Mouse (Mus musculus) left cerebral cortex, adult 11 months (tissue): Measurements from ENCODE around the gene Sh2b1.

ENCODE experiments used
- DNase-seq: peaks from one replicate; pipeline ENCODE4 v3.0.0; 2022; ENCODE audit warnings: low spot score

Sh2b1 gene

DNA sequence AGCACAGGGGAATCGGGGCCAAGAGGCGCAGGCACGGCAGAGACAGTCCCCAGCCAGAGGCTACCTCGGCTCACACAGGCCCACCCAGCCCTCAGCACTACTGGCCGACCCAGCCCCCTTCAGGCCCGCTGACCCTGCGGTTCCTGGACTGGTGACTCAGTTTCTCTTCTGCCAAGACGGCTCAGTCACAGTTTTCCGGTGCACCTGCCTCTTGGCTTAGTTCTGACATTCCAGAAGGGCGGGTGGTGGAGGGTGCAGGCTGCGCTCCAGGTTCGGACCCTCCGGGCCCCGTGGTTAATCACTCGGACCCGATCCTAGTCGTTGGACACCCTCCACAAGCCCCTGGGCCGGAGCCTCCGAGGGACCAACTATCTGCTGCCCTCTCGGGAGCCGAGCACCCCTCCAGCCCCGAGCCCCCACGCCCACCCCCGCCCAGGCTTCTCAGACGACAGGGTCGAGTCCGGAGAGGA, 703 bp downstream of the Sh2b1 start:
- no peak for DNase-seq

DNA sequence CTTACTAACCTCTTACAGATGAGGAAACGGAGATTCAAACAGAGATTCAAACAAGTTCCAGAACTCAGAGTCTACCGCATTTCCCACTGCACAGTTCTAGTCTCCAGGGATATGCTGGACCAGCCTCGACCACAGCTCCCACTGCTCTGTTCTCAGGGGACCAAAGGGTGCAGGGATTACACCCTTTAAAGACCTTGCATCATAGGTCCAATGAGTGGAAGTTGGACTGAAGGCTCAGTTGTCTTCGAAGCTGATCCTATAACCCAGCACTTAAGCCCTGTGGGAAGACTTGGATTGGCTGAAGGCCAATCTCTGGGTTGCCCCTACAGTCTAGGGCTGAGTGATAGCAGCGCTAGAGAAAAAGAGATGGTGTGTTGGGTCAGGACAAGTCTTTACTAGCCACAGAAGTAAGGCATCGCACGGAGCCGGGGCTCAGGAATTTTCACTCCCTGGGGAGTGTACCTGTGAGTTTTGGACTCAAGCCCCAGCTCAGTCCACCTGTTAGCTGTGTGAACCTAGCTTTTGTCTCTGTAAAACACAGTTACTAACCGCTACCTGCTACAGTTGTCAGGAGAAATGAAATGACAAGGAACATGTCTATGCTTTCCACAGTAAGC, 1.6 kb downstream of the Sh2b1 start:
- DNase-seq = no peak

DNA sequence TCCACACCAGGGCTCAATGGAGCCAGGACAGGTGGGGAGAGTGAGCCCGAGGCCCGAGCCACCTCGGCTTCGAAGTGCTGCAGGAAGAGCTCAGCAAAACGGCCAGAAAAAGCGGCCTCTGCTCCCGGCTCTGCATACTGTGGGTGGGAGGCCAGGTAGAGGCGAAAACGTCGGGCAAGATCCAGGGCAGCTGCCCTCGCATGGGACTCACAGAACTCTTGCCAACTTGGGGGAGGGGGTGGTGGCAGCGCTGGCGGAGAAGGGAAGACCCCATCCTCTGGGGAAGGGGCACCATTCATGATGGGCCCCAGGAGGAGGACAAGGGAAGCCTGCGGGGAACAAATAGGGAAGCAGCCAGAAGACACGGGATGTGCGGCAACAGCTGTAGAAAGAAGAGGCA, 2.5 kb downstream of the Sh2b1 start:
- DNase-seq = no peak

DNA sequence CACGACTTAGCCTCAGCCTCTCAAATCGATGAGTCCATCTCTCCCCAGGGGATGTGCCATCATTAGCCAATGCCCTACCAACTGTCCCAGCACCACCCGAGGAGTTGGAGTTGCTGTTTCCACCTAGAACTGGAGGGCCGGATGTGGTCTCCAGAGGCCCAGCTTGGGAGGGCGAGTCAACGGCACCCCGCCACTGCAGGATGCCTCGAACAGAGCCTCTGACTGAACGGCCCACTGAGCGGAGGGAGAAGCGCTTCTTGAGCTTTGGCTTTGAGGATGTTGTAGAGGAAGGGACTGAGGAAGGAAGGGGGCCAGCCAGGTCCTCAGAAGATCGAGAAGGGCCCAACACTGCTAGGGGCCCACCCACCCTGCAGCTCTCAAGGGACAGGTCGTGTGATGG, 2.9 kb downstream of the Sh2b1 start:
- DNase-seq = no peak

DNA sequence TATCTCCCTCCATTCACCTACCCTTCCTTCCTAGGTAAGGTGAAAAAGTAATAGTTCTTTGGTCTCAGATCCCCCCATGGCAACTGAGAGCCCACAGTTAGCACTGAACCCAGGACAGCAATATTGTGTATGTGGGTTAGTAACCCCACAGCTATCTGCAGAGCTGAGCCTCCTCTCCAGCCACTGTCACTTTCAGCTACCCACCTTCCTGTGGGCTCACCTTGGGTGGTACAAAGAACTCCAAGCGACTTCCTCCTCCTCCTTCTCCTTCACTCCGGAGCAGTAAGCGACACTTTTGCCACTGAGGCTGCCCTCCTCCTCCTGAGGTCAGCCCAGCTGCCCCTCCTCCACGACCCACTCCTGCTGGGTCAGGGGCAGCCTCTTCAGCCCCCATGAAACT, 3.4 kb downstream of the Sh2b1 start:
- no peak for DNase-seq

DNA sequence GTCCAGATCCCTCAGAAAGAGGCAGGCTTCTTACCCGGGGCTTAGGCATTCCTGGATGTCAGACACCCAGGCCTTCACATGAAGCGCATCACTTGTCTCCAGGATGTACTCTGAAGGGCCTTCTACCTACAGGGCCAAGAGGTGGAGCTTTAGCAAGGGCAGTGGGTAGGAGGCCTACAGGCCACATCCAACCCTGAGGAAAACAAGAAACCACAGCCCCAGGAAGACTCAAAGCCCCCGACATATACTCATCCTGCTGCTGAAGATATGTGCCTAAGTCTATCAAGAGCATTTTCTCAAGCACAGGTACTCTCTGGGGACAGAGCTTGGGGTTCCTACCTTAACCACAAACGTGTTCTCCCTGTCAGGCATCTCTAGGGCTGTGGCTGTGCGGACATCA, 3.9 kb downstream of the Sh2b1 start:
- no peak for DNase-seq

DNA sequence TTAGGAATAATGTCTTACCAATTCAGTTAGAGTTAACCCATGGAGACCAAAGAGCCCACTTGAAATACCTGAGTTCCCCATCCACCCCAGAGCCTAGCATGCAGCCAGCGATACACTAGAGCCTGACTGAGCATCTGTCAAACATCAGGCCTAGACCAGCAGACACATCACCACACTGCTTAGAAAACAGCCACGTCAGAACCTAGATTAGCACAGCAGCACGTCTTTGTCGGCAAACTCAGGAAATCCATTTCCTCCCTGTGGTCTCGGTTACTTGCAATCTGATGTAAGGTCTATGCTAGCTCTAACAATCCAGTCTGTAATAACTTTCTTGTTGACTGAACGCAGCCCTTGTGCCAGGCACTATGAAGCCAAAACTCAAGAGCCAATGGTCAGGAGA, 5.1 kb downstream of the Sh2b1 start:
- DNase-seq = no peak

DNA sequence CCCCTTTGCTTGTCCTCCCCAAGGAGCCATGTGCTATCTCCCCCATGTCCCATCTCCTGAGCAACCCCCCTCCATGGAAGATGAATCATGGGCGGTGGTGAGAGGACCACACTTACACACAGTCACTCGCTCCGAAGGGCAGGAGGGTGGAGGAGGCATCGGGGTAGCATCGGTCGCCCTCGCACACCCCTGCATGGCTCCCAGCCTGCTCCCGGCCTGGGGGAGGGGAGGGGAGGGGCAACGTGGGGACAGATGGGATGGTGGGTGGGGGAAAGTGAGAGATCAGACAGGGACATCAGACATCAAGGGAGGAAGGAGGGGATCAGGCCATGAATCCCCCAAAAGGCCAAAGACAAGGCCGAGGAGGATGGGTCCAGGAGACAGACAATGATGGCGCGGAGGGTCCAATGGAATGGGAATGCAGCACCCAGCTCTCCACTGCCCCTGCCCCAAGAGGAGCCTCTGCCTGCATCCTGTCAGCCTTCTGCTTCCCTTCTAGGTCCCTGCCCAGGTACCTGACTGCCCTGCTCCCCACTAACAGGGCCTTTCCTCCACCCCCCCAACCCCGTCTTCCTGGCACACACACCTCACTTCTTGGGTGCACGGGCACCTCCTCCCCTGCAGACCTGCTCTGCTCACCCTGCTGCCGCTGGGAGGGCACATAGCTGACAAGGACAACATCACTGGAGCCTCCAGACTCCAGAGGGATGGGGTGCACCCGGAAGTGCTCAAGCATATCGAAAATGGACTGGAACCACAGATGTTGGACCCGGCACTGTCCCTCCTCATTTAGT, 7.2 kb downstream of the Sh2b1 start:
- DNase-seq = no peak

DNA sequence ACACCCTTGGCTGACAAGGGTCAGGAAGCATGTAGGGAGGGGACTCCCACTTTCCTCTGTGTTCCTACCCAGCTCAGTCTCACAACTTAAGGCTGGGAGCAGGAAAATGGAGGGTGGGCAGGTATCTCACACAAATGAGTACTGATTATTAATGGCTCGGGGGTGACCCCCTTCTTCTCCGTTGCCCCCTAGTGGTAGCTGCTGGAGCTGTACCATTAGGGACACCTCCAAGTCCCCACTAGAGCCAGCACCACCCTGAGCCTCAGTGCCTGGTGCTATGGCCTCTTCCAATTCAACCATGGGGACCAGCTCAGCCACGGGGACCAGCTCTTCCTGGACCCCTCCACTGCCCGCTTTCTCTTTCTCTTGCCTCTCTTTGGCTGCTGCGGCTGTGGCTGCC, 8.0 kb downstream of the Sh2b1 start:
- DNase-seq = no peak

DNA sequence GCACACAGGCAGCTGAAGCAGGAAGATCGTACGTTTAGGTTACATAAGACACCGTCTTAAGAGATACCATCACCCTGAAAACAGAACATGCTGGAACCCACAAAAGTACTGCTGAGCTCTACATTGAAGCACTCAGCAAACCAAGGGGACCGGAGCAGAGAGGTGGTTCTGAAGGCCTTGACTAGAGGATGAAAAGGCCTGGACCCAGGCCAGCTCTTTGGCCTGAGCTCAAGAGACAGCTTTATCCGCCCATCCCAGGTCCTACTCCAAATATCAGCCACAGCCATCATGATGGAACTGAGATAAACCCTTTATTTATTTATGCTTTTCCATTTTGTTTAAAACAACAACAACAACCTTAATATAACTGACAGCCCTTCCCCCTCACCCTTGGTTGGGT, 8.5 kb downstream of the Sh2b1 start:
- no peak for DNase-seq

DNA sequence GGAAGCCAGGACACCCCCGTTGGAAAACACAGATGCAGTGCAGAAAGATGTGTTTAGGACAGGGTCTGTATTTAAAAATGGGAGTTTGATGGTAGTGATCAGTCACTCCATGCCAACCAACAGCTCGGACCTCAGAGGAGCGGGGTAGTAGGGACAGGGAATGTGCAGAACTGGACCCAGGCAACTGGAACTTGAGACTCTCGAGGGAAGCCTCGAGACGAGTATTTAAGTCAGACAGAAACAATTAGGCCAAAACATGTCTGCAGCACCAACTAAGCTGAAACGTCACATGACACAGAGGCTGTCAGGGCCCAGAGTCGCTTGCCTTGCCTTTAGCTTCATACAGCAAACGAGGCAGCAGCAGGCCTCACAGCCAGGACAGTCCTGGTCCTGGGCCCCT, 9.1 kb downstream of the Sh2b1 start:
- DNase-seq = no peak

DNA sequence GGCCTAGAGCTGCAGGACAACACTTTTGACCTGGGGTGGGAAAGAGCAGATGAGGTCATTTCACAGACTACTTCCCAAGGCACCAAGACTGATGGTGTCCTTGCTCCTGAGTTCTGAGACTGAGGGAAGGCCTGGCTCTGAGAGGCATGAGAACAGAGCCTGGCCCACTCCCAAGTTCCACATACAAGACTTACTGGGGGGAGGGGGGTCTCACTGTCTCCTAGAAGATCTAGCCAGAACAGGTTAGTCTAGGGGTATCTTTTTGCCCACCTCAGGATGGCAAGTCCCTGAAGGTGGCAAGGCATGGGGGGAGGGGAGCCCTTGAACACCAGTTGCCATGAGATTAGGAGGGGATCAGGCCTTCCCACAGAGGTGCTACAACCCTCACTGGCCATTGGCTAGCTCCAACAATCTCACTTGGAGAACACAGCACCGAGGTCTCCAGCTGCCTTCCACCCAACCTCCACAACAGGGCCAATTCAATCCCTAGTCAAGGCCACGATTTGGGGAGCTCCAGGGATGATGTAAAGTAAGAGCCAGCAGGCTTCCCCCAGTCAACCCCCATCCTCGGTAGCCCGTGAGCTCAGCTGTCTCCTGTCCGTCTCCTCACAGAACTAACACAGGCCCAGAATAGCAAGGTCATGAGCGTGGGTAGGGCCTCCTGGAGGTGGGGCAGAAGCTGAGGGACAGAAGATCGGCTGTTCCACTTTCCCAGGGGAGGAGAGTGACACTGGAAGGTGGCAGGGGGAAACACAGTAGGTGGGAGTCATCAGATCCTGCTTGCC, 9.8 kb downstream of the Sh2b1 start:
- DNase-seq = no peak

DNA sequence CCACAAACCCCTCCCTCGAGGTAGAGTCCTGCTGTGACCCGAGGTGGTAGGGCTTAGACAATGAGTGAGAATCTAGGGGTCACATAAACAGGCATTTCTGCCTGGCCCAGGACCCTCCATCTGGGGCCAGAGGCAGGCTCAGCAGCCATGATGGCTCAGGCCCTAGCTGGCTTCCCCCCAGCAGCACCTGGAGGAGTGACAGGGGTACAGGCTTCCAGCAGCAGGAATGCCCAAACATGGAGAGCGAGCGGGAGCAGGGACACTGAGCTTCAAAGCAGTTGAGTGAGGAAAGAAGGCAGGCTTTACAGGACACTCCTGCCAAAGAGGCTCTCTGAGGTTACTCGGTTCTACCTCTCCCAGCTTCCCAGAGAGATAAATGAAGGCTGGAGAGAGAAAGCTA, 10.4 kb downstream of the Sh2b1 start:
- DNase-seq = no peak

DNA sequence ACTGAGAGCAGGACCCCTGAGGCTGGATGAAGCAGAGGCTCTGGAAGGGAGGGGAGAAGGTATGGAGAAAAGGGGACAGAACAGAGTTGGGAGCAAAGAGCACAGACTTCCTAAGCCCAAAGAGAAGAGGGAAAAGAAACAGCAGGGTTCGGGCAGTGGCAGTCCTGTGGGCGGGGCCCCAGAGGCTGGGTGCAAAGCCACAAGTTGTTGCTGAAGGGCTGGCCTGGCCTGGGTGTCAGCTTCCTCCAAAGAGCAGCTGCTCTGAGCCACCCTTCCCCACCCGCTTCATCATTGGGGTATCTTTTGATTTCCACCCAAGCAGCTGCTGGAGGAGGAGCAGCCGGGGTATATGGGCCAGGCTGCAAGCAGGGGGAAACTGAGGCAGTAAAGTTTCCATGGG, 11.1 kb downstream of the Sh2b1 start:
- no peak for DNase-seq

DNA sequence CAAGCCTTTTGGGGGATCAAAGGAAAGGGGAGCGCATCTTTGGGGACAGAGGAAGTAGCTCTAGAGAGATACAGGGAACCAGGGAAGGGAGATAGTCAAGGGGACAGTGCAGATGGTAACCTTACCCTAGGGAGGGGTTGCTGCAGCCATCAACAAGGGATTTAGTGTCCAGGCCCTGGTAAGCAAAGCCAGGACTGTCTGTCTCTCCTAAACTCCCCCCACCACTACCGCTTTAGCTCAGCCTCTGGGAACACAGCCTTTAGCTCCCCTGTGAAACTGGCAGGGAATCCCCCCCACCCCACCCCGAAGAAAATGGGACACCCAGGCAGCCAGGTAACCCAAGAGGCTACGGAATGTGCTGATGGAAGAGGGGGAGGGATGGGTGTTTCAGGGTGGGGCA, 11.7 kb downstream of the Sh2b1 start:
- DNase-seq = no peak

DNA sequence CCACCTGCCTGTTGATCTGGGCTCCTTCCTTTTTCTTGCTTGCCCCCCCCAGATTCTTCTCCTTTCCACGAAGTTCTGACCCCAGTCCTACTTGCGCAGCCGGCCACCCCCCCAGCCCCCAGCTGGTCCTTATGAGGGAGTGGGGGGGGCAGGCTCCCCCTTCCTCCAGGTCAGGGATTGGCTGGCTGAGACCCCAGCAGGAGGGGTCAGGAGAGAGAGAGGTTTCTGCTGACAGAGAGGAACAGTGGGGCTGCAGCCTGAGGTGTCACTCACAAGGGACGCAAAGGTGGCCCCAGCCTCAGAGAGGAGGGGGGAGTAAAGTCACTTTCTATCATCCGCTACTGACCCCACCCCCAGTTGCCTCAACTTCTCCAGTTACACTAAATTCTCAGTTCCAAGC, 12.2 kb downstream of the Sh2b1 start, which contains the start of gene Atp2a1:
TSS of gene Atp2a1 (minus strand) at position 105 of the 400 bp plus-strand sequence.
- DNase-seq = no peak

DNA sequence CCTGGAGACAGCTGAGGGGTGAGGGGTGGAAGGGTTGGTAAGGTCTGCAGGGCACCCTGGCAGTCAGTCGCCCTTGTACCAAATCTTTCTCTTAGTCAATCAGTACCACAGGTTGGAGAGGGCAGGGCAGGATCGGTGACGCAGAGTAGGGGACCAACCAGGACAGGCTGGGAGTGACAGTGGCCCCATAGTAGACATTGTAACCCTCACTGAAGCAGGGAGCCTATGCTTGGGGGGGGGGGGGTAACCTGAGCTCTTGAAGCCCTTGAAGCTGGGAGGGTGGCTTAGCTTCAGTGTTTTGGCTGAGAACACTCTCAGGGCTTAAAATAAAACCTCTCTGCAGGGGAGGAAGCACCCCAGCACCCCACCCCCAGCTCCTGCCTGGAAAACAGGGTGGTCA, 13.6 kb downstream of the Sh2b1 start:
- no peak for DNase-seq

DNA sequence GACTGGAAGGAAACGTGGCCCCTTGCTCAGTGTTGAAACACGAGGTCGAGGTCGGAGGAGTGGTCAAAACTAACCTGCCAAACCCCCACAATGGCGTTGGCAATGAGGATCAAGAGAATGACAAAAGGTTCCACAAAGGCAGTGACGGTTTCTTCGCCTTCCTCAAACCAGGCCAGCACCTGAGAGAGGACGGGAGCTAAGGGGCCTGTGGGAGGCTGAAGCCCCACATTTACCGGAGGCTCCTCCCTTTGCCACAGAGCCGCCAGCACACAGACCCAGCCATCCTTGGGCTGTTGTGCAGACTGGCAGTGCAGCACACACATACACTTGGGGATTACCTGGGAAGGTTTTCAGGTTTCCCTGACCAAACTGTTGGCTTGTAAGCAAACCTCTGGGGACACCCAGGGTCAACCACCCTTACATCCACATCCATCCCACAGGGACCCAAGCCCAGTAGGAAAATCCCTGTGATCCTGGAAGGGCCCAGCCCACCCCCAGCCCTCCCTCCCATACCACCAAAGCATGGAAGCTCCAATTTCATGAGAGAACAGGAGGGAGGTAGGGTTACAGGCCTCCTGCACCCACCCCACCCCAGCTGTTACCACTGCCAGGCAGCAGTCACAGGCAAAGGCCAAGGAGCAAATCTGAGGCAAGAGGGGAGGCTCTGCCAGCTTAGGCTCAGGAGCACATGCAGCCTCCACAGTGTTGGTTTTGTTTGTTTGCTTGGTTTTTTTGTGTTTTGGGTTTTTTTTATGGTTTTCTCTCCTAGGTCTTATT, 14.4 kb downstream of the Sh2b1 start:
- no peak for DNase-seq

DNA sequence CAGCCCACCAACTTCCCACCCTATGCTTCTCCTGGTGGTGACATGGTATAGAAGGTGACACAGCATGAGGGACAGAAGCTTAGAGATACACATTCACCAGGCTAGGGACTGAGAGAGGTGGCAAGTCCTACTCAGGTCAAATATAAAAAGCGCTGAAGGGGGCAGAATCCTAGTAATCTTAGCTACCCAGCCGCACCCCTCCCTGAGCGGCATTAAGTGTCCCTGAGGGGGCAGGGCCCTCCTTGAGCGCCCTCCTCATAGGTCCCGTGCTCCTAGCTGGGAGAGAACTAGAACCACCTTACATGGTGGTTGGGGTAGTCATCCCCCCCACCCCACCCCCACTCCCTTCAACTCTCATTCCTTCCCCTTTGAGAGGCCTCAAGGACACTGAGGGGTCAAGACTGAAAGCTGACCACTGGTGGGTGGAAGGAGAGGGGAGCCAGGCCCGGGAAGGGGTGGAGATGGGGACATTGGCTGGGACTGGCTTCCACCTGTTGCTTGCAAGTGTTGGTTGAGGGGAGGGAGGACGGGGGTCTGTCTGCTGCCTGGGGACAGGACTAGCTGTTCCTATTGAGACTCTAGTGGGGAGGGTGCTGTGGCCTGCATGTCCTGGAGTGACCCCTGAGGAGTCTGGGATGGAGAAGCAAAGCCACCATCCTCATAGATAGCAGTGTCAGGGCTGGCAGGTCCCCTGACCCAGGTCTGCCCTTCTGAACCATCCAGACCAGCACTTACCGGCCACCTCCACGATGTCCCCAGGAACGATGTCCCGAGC, 16.2 kb downstream of the Sh2b1 start:
- DNase-seq = no peak

DNA sequence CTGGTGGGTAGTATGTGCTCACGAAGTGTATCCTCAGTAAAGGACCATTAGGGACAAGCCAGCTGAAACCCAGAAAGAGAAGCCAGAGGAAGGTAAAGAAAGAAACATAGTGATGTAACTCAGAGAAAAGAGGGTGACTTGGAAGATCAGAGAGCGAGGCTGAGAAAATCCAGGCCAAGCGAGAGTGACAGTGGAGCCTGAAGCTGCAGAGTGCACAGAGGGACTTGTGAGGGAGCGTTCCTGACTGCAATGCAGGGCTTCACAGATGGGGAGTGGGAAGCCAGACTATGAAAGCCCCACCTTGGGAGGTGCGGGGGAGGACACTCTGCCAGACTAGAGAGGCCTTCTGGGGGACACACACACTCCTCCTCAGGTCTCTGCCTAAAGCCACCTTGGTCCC, 17.0 kb downstream of the Sh2b1 start:
- no peak for DNase-seq
